Mouse (Mus musculus) small intestine, adult 2 months (tissue): ENCODE measurements around the gene Il6.

ENCODE experiments used
- CTCF ChIP-seq: fragments of 200-500 bp; IDR thresholded peaks from 2 replicates; pipeline ENCODE4 v1.5.1; 2012; ENCODE audit warnings: low read depth, mild to moderate bottlenecking, control low read depth, inconsistent platforms, low read length, moderate library complexity, mixed read lengths; ENCODE audit not compliant: insufficient replicate concordance, insufficient read length; ENCODE audit errors: extremely low read depth
- POLR2A ChIP-seq: fragments of 200-500 bp; IDR thresholded peaks from 2 replicates; pipeline ENCODE4 v1.6.1; 2012; ENCODE audit warnings: low read depth, mild to moderate bottlenecking, control low read depth, inconsistent platforms, low read length, moderate library complexity

GRCm38 (mm10) chr5:30000921-30001320, 12.0 kb upstream of the Il6 start:
- TF ChIP-seq CTCF (no peak), POLR2A (no peak)
